Comparison of ENCODE assay signal across 19 mouse cellular contexts in the genomic region with DNA sequence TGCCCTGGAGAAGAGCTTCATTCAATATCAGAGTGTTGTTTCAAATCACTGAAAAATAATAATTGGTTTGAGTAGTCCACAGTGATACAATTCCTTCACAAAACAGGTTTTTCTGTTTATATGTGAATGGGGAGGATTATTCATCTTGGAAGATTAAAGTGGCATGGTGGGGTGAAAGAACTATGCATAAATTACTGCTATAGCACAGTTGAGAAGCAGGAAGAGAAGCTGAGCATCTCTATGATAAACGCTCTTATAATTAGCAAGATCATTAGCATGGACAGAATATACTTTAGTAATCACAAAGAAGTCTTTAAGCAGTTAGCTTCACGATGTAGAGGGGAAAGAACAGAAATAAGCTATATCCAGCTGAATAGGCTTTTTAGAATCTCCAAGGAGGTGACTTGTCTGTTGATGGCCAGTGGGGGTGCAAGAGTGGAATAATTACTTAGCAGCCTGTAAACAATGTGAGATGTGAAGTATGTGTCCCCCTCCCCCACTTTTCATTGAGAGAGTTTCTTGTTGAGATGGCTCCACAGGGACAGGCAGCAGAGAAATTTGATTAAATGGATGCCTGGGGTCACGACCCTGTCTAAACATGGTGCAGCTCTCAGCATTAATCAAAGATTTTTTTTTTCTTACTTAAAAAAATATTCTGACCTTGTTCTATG.
A peak's percentile ranks its signal among the peaks of the same experiment; 100 is the strongest.
DNase-seq lines count a peak whose midpoint lies in the region; ATAC-seq and TF ChIP-seq lines count a peak whose summit lies in the region.
"Had no signal": no experiment of that assay in that cellular context is flagged by ENCODE, and none has a peak within 500 bp of the region (broad histone marks: within the 10 kb centered on the region; RNA-seq: fewer than 3 reads in every experiment).

No protein-coding gene starts in this region.

- no peaks in the 10 kb centered on the region for H3K36me3 ChIP-seq in forebrain, embryonic 11.5 days (ENCODE audit: control insufficient read depth, insufficient read depth, low read length)
- H3K36me3 ChIP-seq in forebrain, embryonic 16.5 days (ENCODE audit: control insufficient read depth, insufficient read depth), result no peaks in the 10 kb centered on the region
- no peaks in the 10 kb centered on the region for H3K36me3 ChIP-seq in neural tube, embryonic 15.5 days
- no peaks in the 10 kb centered on the region for H3K36me3 ChIP-seq in hindbrain, postnatal 0 days (ENCODE audit: insufficient read depth, low read length)

- no peak for TF ChIP-seq CTCF in hindbrain, postnatal 0 days (IDR thresholded peaks at IDR 0.05; ENCODE audit: low read depth)

- H3K27me3 ChIP-seq in forebrain, embryonic 11.5 days (ENCODE audit: control insufficient read depth, insufficient read depth, low read length), result no peaks in the 10 kb centered on the region
- no peaks in the 10 kb centered on the region for H3K27me3 ChIP-seq in forebrain, embryonic 16.5 days (replicated peaks; ENCODE audit: control insufficient read depth, insufficient read depth, low read length)
- no peaks in the 10 kb centered on the region for H3K27me3 ChIP-seq in neural tube, embryonic 15.5 days (replicated peaks)
- no peaks in the 10 kb centered on the region for H3K27me3 ChIP-seq in hindbrain, postnatal 0 days (ENCODE audit: insufficient read depth, low read length)

- WGBS in forebrain, embryonic 11.5 days, result 20% methylated on average over 3 of the region's 3 CpGs
- WGBS in forebrain, embryonic 16.5 days, result 20% methylated on average over 3 of the region's 3 CpGs
- 48% methylated on average over 3 of the region's 3 CpGs for WGBS in neural tube, embryonic 15.5 days
- 25% methylated on average over 3 of the region's 3 CpGs for WGBS in hindbrain, postnatal 0 days

- H3K4me1 ChIP-seq in forebrain, embryonic 11.5 days (replicated peaks; ENCODE audit: control insufficient read depth, insufficient read depth, low read length), result no peaks in the 10 kb centered on the region
- no peaks in the 10 kb centered on the region for H3K4me1 ChIP-seq in forebrain, embryonic 16.5 days (replicated peaks; ENCODE audit: control insufficient read depth, insufficient read depth, low read length)
- H3K4me1 ChIP-seq in neural tube, embryonic 15.5 days, result no peaks in the 10 kb centered on the region
- no peaks in the 10 kb centered on the region for H3K4me1 ChIP-seq in hindbrain, postnatal 0 days (ENCODE audit: insufficient read depth, low read length)

- H3K9ac ChIP-seq in forebrain, embryonic 11.5 days (ENCODE audit: low read length), result no peak overlapping the region
- H3K9ac ChIP-seq in forebrain, embryonic 16.5 days (replicated peaks; ENCODE audit: low read depth, low read length), result no peak overlapping the region
- H3K9ac ChIP-seq in neural tube, embryonic 15.5 days (replicated peaks), result no peak overlapping the region
- no peak overlapping the region for H3K9ac ChIP-seq in hindbrain, postnatal 0 days (replicated peaks; ENCODE audit: low read length)
- H3K9ac ChIP-seq: liver, embryonic 14.5 days had no signal

- H3K27ac ChIP-seq in forebrain, embryonic 11.5 days (ENCODE audit: low read depth, low read length), result no peak overlapping the region
- no peak overlapping the region for H3K27ac ChIP-seq in forebrain, embryonic 16.5 days (ENCODE audit: low read length)
- no peak overlapping the region for H3K27ac ChIP-seq in neural tube, embryonic 15.5 days (replicated peaks)
- H3K27ac ChIP-seq in hindbrain, postnatal 0 days, result no peak overlapping the region
- H3K27ac ChIP-seq: heart, adult 2 months; liver, embryonic 14.5 days; stomach, postnatal 0 days had no signal

- peak; percentile 80 for ATAC-seq in forebrain, embryonic 11.5 days (replicated peaks; ENCODE audit: low FRiP score)
- no peak for ATAC-seq in forebrain, embryonic 16.5 days
- no peak for ATAC-seq in neural tube, embryonic 15.5 days (ENCODE audit: low FRiP score)
- ATAC-seq in hindbrain, postnatal 0 days, result no peak
- ATAC-seq: inflammation-experienced regulatory T-cells, adult 6 months; Patski had no signal

- H3K4me2 ChIP-seq in forebrain, embryonic 11.5 days (ENCODE audit: low read depth, low read length, severe bottlenecking), result no peak overlapping the region
- no peak overlapping the region for H3K4me2 ChIP-seq in forebrain, embryonic 16.5 days (ENCODE audit: low read length)
- no peak overlapping the region for H3K4me2 ChIP-seq in neural tube, embryonic 15.5 days
- H3K4me2 ChIP-seq in hindbrain, postnatal 0 days (ENCODE audit: low read depth, low read length), result no peak overlapping the region

- H3K9me3 ChIP-seq in forebrain, embryonic 11.5 days (ENCODE audit: control insufficient read depth, low read length), result no peaks in the 10 kb centered on the region
- H3K9me3 ChIP-seq in forebrain, embryonic 16.5 days (ENCODE audit: control insufficient read depth, low read length), result no peaks in the 10 kb centered on the region
- no peaks in the 10 kb centered on the region for H3K9me3 ChIP-seq in neural tube, embryonic 15.5 days (replicated peaks)
- no peaks in the 10 kb centered on the region for H3K9me3 ChIP-seq in hindbrain, postnatal 0 days (ENCODE audit: low read length)

- H3K4me3 ChIP-seq in forebrain, embryonic 11.5 days (ENCODE audit: low read depth, low read length), result no peak overlapping the region
- H3K4me3 ChIP-seq in forebrain, embryonic 16.5 days (replicated peaks; ENCODE audit: low read length), result no peak overlapping the region
- no peak overlapping the region for H3K4me3 ChIP-seq in neural tube, embryonic 15.5 days (replicated peaks)
- H3K4me3 ChIP-seq in hindbrain, postnatal 0 days (ENCODE audit: low read length), result no peak overlapping the region
- H3K4me3 ChIP-seq: heart, adult 2 months had no signal

- DNase-seq in forebrain, embryonic 11.5 days (ENCODE audit: low spot score), result no peak
- peak; percentile 12 for DNase-seq in neural tube, embryonic 10.5 days (ENCODE audit: extremely low spot score, low spot score)
- DNase-seq in hindbrain, postnatal 0 days (ENCODE audit: low spot score), result peak; percentile 32
- no peak for DNase-seq in liver
- no peak for DNase-seq in thymus, postnatal 4 days
- DNase-seq in B cell, adult 2 months, result no peak
- DNase-seq: cerebellum, adult 11-12 months; heart, adult 2 months; heart, postnatal 10 days; kidney, adult 9 months; lung, postnatal 14 days; right cerebral cortex, adult 18-20 months; thymus, postnatal 14 days had no signal

Comparison
In these comparisons a context has a peak if more than half of its experiments do, and no peak if none do; other contexts are left out.
1. DNase-seq: peak in neural tube, embryonic 10.5 days (single experiment) and hindbrain, postnatal 0 days (single experiment); none in forebrain, embryonic 11.5 days (single experiment), liver (single experiment), thymus, postnatal 4 days (single experiment) and B cell, adult 2 months (0 of 2).